Mouse (Mus musculus) adrenal gland, adult (tissue): ENCODE measurements around the gene Olfr430.
"Not testable (repeated sequence)": the region's sequence is repeated elsewhere in the genome, so short reads cannot be mapped to it uniquely, and the experiment has no call there.

Source experiments
- DNase-seq, 2 experiments: peaks; one replicate each; pipeline ENCODE4 v3.0.0; 2022 to 2023; ENCODE audit warnings: low spot score in 1 of 2; ENCODE audit not compliant: inconsistent age in 2 of 2

Olfr430 gene

GRCm38 (mm10) chr1:174066305-174066704, at the start of gene Olfr430:
Gene Olfr430, plus strand, starts transcription at chr1:174066605.
- DNase-seq: no peak

GRCm38 (mm10) chr1:174031698-174032097, 34.7 kb upstream of the Olfr430 start, which contains the start of gene Ifi205:
Gene Ifi205, minus strand, starts transcription at chr1:174031810.
- no peak for DNase-seq

GRCm38 (mm10) chr1:174035841-174036240, 30.6 kb upstream of the Olfr430 start:
- DNase-seq: no peak

- DNase-seq: no peak
These were observed 27.9 kb upstream of the Olfr430 start for GRCm38 (mm10) chr1:174038480-174038879.

GRCm38 (mm10) chr1:174040523-174041177, 25.8 kb upstream of the Olfr430 start, which contains the start of gene Olfr433:
Gene Olfr433, plus strand, starts transcription at chr1:174040705.
- DNase-seq: peak; percentile 24 to 57

GRCm38 (mm10) chr1:174042091-174042884, 24.1 kb upstream of the Olfr430 start:
- DNase-seq: not testable (repeated sequence)

- DNase-seq: no peak
These were observed 22.0 kb upstream of the Olfr430 start for GRCm38 (mm10) chr1:174044431-174044830.

- DNase-seq: not testable (repeated sequence)
These were observed 18.2 kb upstream of the Olfr430 start for GRCm38 (mm10) chr1:174048227-174048626.

- DNase-seq: no peak
These were observed 17.5 kb upstream of the Olfr430 start, which contains the start of gene Olfr432 for GRCm38 (mm10) chr1:174048893-174049292. Gene Olfr432, plus strand, starts transcription at chr1:174049205.

- not testable (repeated sequence) for DNase-seq
These were observed 17.0 kb upstream of the Olfr430 start for GRCm38 (mm10) chr1:174049357-174049756.

GRCm38 (mm10) chr1:174050532-174050931, 15.9 kb upstream of the Olfr430 start:
- DNase-seq: no peak

GRCm38 (mm10) chr1:174051515-174051914, 14.9 kb upstream of the Olfr430 start:
- DNase-seq: no peak

- no peak for DNase-seq
These were observed 14.4 kb upstream of the Olfr430 start for GRCm38 (mm10) chr1:174051931-174052536.

- DNase-seq: no peak
These were observed 13.4 kb upstream of the Olfr430 start for GRCm38 (mm10) chr1:174052981-174053380.

GRCm38 (mm10) chr1:174055248-174055647, 11.2 kb upstream of the Olfr430 start:
- no peak for DNase-seq

- DNase-seq: no peak
These were observed 17.6 kb downstream of the Olfr430 start, which contains the start of gene Olfr429 for GRCm38 (mm10) chr1:174084031-174084430. Gene Olfr429, plus strand, starts transcription at chr1:174084331.

- no peak for DNase-seq
These were observed 30.2 kb downstream of the Olfr430 start, which contains the start of gene Olfr427 for GRCm38 (mm10) chr1:174096591-174096990. Gene Olfr427, plus strand, starts transcription at chr1:174096891.

GRCm38 (mm10) chr1:174103735-174104134, 37.3 kb downstream of the Olfr430 start:
- no peak for DNase-seq

- no peak for DNase-seq
These were observed 54.7 kb downstream of the Olfr430 start, which contains the start of gene Olfr231 for GRCm38 (mm10) chr1:174121062-174121461. Gene Olfr231, minus strand, starts transcription at chr1:174121162.
